Mouse (Mus musculus) neural tube, embryonic 12.5 days (tissue): ENCODE measurements at regions not wholly inside any gene's neighbourhood (a gene's known extent, or its start where the extent isn't known, plus 50 kb on each side); places are given as distances from the start of the nearest gene placed in this dataset.

Experiments used
- ATAC-seq: fragments of 200-750 bp; cut with Nextera tagmentation; 2 replicates; pipeline ENCODE4 v1.8.0; 2017; ENCODE audit warnings: low read depth, mild to moderate bottlenecking, moderate TSS enrichment, moderate library complexity; ENCODE audit not compliant: low FRiP score
- H3K27ac ChIP-seq: fragments of 300-500 bp; sonication (generic); 2 replicates; pipeline ENCODE4 v1.5.1; 2016
- H3K27me3 ChIP-seq: fragments of 300-500 bp; sonication (generic); replicated peaks from 2 replicates; pipeline ENCODE4 v1.6.1; 2016; ENCODE audit warnings: mild to moderate bottlenecking
- H3K36me3 ChIP-seq: fragments of 300-500 bp; sonication (generic); 2 replicates; pipeline ENCODE4 v1.6.1; 2016; ENCODE audit warnings: mild to moderate bottlenecking
- H3K4me1 ChIP-seq: fragments of 300-500 bp; sonication (generic); 2 replicates; pipeline ENCODE4 v1.6.1; 2016
- H3K4me2 ChIP-seq: fragments of 300-500 bp; sonication (generic); replicated peaks from 2 replicates; pipeline ENCODE4 v1.6.1; 2016; ENCODE audit warnings: mild to moderate bottlenecking
- H3K4me3 ChIP-seq: fragments of 300-500 bp; sonication (generic); 2 replicates; pipeline ENCODE4 v1.5.1; 2016
- H3K9ac ChIP-seq: fragments of 300-500 bp; sonication (generic); 2 replicates; pipeline ENCODE4 v1.6.1; 2016; ENCODE audit warnings: mild to moderate bottlenecking
- H3K9me3 ChIP-seq: fragments of 300-500 bp; sonication (generic); 2 replicates; pipeline ENCODE4 v1.6.1; 2016; ENCODE audit warnings: mild to moderate bottlenecking
- WGBS: fragments of 180-500 bp; shearing (Covaris S2); methylation state at CpG from one replicate; pipeline ENCODE4 v1.1.7; 2016; 5-methylcytosine and 5-hydroxymethylcytosine counted together

- Histone ChIP-seq H3K4me1 (no peaks in the 10 kb centered on the region), H3K4me3 (no peak overlapping the region), H3K4me2 (no peak overlapping the region), H3K9me3 (no peaks in the 10 kb centered on the region), H3K36me3 (no peaks in the 10 kb centered on the region), H3K27me3 (no peaks in the 10 kb centered on the region), H3K9ac (no peak overlapping the region), H3K27ac (no peak overlapping the region)
- no peak for ATAC-seq
- 74% methylated on average over 4 of the region's 4 CpGs for WGBS
These were observed 328.9 kb upstream of the Adamts9 start for GRCm38 (mm10) chr6:93272206-93272605.

GRCm38 (mm10) chr6:93266826-93267225, 323.5 kb upstream of the Adamts9 start:
- ATAC-seq = no peak

GRCm38 (mm10) chr6:93265164-93265563, 321.9 kb upstream of the Adamts9 start:
- no peaks in the 10 kb centered on the region for H3K27me3 ChIP-seq
- no peak overlapping the region for H3K4me3 ChIP-seq
- 93% methylated on average over 2 of the region's 2 CpGs for WGBS
- no peak for ATAC-seq
- no peak overlapping the region for H3K4me2 ChIP-seq
- no peaks in the 10 kb centered on the region for H3K4me1 ChIP-seq
- H3K9me3 ChIP-seq = no peaks in the 10 kb centered on the region
- H3K9ac ChIP-seq = no peak overlapping the region
- no peak overlapping the region for H3K27ac ChIP-seq
- H3K36me3 ChIP-seq = no peaks in the 10 kb centered on the region

More at GRCm38 (mm10) chr6:93266826-93267225, 323.5 kb upstream of the Adamts9 start:
- Histone ChIP-seq H3K36me3 (no peaks in the 10 kb centered on the region), H3K27me3 (no peaks in the 10 kb centered on the region), H3K27ac (no peak overlapping the region), H3K9ac (no peak overlapping the region), H3K4me2 (no peak overlapping the region), H3K4me3 (no peak overlapping the region), H3K9me3 (no peaks in the 10 kb centered on the region), H3K4me1 (no peaks in the 10 kb centered on the region)
- WGBS = 87% methylated on average over 5 of the region's 5 CpGs

GRCm38 (mm10) chr6:93260827-93261226, 317.5 kb upstream of the Adamts9 start:
- 90% methylated on average over 4 of the region's 4 CpGs for WGBS
- H3K27ac ChIP-seq = no peak overlapping the region
- H3K4me2 ChIP-seq = no peak overlapping the region
- no peaks in the 10 kb centered on the region for H3K36me3 ChIP-seq
- no peak overlapping the region for H3K4me3 ChIP-seq
- ATAC-seq = no peak
- no peak overlapping the region for H3K9ac ChIP-seq
- no peaks in the 10 kb centered on the region for H3K27me3 ChIP-seq
- H3K9me3 ChIP-seq = no peaks in the 10 kb centered on the region
- H3K4me1 ChIP-seq = no peaks in the 10 kb centered on the region

DNA sequence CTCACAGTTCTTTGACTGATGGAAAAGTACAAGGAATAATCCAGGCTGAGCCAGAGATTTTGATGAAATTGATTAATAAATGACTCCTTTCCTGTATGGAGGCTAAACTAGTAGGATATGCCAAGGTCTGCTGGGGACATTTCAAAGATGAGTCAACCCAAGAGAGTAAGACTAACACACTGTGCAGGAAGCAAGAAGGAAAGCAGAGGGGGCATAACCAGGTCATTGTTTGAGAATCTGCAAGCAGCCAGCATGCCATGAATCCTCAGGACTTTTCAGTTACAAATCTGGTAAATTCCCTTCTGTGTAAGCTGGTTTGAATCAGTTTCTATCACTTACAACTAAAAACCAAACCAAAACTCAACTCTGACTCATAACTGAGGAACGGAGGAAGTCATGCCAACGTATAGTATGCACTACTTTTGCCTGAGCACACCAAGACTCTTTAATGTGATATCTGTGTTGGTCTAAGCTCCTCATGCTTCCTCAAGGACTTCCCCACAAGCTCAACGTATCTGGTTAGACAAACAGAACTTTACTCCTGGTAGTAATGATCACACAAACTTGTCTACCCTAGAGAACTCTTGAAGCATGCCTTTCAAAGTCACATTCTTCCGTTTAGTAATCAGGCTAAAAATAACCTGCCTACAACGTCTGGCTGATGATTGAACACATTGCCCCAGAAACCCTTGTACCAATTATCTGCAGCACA, 314.0 kb upstream of the Adamts9 start:
- Histone ChIP-seq H3K36me3 (no peaks in the 10 kb centered on the region), H3K9ac (no peak overlapping the region), H3K4me1 (no peaks in the 10 kb centered on the region), H3K27me3 (no peaks in the 10 kb centered on the region), H3K4me2 (no peak overlapping the region), H3K9me3 (no peaks in the 10 kb centered on the region), H3K4me3 (no peak overlapping the region), H3K27ac (no peak overlapping the region)
- ATAC-seq = no peak
- 88% methylated on average over 5 of the region's 5 CpGs for WGBS

GRCm38 (mm10) chr6:93253746-93254145, 310.5 kb upstream of the Adamts9 start:
- 81% methylated on average over 7 of the region's 7 CpGs for WGBS

DNA sequence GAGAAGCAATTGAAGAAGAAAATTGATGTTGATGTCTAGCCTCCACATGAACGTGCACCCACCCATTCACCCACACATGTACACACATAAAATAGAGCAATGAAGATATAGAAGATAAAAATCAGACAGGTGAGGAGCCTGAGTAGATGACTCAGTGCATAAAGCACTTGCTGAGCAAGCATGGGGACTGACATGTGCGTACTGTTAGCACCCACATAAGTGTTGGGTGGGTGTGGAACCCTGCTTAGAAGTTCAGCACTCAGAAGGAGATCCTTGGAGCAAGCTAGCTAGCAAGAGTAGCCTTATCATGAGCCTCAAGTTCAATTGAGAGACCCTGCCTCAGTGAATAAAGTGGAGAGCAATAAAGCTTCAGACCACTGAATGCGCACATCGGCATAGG, 305.7 kb upstream of the Adamts9 start:
- Histone ChIP-seq H3K4me1 (no peaks in the 10 kb centered on the region), H3K4me2 (no peak overlapping the region), H3K27me3 (no peaks in the 10 kb centered on the region), H3K9ac (no peak overlapping the region), H3K9me3 (no peaks in the 10 kb centered on the region), H3K36me3 (no peaks in the 10 kb centered on the region), H3K27ac (no peak overlapping the region), H3K4me3 (no peak overlapping the region)
- WGBS = 96% methylated on average over 4 of the region's 4 CpGs
- no peak for ATAC-seq

More at GRCm38 (mm10) chr6:93253746-93254145, 310.5 kb upstream of the Adamts9 start:
- no peaks in the 10 kb centered on the region for H3K9me3 ChIP-seq
- H3K27me3 ChIP-seq = no peaks in the 10 kb centered on the region
- no peak overlapping the region for H3K9ac ChIP-seq
- ATAC-seq = no peak
- H3K4me3 ChIP-seq = no peak overlapping the region
- H3K27ac ChIP-seq = no peak overlapping the region
- no peaks in the 10 kb centered on the region for H3K36me3 ChIP-seq
- H3K4me2 ChIP-seq = no peak overlapping the region
- no peaks in the 10 kb centered on the region for H3K4me1 ChIP-seq

DNA sequence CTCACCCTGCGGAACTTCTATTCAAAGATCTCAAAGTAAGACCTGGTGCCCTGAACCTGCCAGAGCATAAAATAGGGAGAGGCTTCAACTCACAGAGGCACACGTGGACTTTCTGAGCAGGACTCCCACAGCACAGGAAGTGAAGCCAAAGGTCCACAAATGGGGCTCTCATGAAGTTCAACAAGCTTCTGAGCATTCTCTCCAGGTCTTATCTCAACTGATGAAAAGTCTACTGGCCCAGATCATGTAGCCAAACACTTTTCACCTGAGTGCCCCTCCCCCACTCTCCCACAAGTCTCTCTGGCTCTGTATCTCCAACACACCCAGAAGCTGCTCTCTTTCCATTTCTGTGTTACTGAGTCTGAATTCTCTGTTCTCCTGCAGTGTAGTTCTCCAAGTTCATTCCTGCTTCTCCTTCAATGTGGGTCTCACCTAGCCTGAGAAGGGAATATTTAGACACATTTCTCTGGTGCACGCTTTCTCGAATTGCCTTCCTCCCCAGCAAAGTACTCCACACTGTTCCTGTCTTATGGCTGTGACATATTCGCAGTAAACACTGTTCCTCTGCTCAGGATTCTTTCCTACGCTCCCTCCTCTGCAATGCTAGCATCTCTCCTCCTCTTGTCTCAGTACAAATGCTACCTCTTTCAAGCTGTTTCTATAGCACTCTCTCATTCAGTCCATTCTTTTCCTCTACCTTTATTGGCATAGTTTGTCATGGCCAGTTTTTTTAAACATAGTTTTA, 303.4 kb upstream of the Adamts9 start:
- no peaks in the 10 kb centered on the region for H3K27me3 ChIP-seq
- H3K4me2 ChIP-seq = no peak overlapping the region
- H3K4me1 ChIP-seq = no peaks in the 10 kb centered on the region
- no peaks in the 10 kb centered on the region for H3K36me3 ChIP-seq
- H3K4me3 ChIP-seq = no peak overlapping the region
- no peaks in the 10 kb centered on the region for H3K9me3 ChIP-seq
- no peak for ATAC-seq
- 89% methylated on average over 6 of the region's 6 CpGs for WGBS
- no peak overlapping the region for H3K9ac ChIP-seq
- H3K27ac ChIP-seq = no peak overlapping the region

DNA sequence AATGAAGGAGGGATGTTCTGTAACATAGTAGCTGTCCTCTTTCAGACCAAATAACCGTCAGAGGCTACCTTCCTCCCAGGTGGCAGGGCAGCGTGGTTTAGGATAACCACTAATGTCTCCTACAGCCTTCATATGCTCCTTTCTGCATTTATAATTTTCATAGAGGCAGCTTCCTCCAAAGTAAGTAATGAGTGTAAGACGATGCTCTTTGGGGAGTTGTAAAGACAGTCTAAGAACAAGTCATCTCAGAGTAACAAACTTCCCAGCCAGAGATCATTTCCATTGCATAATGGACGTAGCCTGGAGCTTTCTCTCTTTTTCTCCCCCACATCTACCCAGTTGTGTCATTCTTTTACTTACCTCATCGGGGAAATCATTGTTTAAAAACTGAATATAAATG, 292.3 kb upstream of the Adamts9 start:
- H3K4me3 ChIP-seq = no peak overlapping the region
- ATAC-seq = no peak
- no peak overlapping the region for H3K4me2 ChIP-seq
- H3K27ac ChIP-seq = no peak overlapping the region
- 63% methylated on average over 5 of the region's 5 CpGs for WGBS
- H3K27me3 ChIP-seq = no peaks in the 10 kb centered on the region
- no peaks in the 10 kb centered on the region for H3K36me3 ChIP-seq
- H3K9me3 ChIP-seq = no peaks in the 10 kb centered on the region
- no peaks in the 10 kb centered on the region for H3K4me1 ChIP-seq
- no peak overlapping the region for H3K9ac ChIP-seq

DNA sequence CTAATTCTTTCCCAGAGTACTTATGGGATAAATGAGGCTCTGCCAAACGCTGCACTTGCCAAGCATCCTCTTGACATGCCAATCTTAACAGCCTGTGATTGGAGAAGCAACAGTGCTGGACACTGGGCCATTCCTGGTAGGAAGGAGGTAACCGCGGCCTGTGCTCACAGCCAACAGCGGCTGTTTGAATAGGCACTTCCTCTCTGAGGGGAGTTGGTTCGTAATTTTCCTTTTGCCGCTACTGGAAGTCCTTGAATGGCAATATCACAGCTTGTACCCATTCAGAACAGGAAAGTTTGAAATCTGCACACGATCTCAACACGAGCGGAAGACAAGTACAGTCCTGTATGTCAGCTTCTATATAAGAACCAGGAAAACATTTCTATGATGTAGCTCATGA, 289.3 kb upstream of the Adamts9 start:
- Histone ChIP-seq H3K36me3 (no peaks in the 10 kb centered on the region), H3K27ac (no peak overlapping the region), H3K9me3 (no peaks in the 10 kb centered on the region), H3K4me3 (no peak overlapping the region), H3K9ac (no peak overlapping the region), H3K4me2 (no peak overlapping the region), H3K27me3 (no peaks in the 10 kb centered on the region), H3K4me1 (no peaks in the 10 kb centered on the region)
- no peak for ATAC-seq
- WGBS = 82% methylated on average over 9 of the region's 9 CpGs

DNA sequence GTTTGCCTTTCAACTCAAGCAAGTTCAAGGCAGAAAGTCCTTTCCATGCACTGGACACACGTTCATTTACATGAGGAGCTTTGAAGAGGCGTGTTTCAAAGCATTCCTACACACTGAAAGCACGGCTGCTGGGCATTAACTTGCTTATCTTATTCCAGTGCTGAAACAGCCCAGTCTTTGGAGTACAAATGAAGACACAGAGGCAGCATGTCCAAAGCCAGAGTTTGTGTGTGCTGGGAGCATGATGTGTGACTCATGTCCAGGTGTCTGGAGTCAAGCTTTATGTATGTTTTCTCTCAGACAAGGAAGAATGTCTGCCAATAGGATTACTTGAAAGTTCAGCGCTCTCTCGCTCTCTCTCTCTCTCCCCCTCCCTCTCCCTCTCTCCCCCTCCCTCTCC, 287.2 kb upstream of the Adamts9 start:
- Histone ChIP-seq H3K9ac (no peak overlapping the region), H3K4me2 (no peak overlapping the region), H3K9me3 (no peaks in the 10 kb centered on the region), H3K27me3 (no peaks in the 10 kb centered on the region), H3K4me3 (no peak overlapping the region), H3K36me3 (no peaks in the 10 kb centered on the region), H3K4me1 (no peaks in the 10 kb centered on the region), H3K27ac (no peak overlapping the region)
- WGBS = 77% methylated on average over 5 of the region's 5 CpGs
- no peak for ATAC-seq

DNA sequence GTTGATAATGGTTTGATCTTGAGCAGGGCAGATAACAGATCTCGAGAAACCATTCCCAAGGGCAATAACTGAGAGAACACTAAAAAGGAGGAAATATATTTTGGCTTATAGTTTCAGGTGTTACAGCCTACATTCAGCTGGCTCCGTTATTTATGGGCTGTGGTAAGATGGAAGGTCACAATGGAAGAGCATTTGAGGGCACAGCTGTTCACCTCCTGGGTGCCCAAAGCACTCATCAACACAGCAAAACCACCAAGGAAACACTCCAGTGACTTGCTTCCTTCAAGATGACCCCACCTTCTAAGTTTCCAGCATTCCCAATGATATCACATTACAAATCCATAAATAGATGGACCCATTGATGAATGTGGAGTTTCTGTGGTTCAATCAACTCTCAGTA, 286.0 kb upstream of the Adamts9 start:
- no peaks in the 10 kb centered on the region for H3K9me3 ChIP-seq
- no peak overlapping the region for H3K27ac ChIP-seq
- H3K9ac ChIP-seq = no peak overlapping the region
- H3K36me3 ChIP-seq = no peaks in the 10 kb centered on the region
- 89% methylated on average over 2 of the region's 2 CpGs for WGBS
- ATAC-seq = no peak
- no peak overlapping the region for H3K4me2 ChIP-seq
- no peaks in the 10 kb centered on the region for H3K27me3 ChIP-seq
- peaks cover 3% of the 10 kb centered on the region; the same call in 1 of the 2 replicates for H3K4me1 ChIP-seq
- H3K4me3 ChIP-seq = no peak overlapping the region
